Mouse (Mus musculus) heart, postnatal 4 days (tissue): ENCODE results near the gene Lonp2. TPM values are rescaled to one million over a fixed set of nuclear protein-coding genes. Genes with fewer than 3 reads are reported as not detected.
A peak's percentile ranks its signal among the peaks of the same experiment; 100 is the strongest.

Source experiments
- DNase-seq: peaks from one replicate; pipeline ENCODE4 v3.0.0; 2021
- total RNA-seq, 2 experiments: library from RNA; stranded (reverse); gene quantifications; 2 replicates each; pipeline ENCODE4 v1.2.3; 2021

The Lonp2 gene
- 10 to 100 TPM; 56.5 to 62.3 TPM for total RNA-seq

- peak; percentile 99 for DNase-seq
These were observed at the start of gene Lonp2 for GRCm38 (mm10) chr8:86623911-86624731. Lonp2 (plus strand) TSS chr8:86624043.

DNA sequence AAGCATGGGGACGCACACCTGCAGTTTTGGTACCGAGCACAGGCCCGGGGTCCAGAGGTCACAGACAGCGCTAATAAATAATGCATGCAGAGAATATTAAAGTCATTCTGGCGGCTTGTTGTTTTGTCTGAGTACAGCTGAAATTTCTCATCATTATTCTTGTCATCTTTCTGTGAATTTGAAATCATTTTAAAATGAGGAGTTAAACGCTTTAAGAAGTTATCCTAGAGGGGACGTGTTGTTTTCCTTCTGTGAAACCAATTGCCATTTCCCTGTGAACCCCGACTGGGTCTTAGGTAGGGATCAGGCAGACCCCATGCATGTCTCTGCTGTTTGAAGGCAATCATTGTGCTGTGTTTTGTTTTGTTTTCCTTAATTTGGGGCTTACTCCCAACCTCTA, 46.3 kb upstream of the Lonp2 start:
- no peak for DNase-seq

DNA sequence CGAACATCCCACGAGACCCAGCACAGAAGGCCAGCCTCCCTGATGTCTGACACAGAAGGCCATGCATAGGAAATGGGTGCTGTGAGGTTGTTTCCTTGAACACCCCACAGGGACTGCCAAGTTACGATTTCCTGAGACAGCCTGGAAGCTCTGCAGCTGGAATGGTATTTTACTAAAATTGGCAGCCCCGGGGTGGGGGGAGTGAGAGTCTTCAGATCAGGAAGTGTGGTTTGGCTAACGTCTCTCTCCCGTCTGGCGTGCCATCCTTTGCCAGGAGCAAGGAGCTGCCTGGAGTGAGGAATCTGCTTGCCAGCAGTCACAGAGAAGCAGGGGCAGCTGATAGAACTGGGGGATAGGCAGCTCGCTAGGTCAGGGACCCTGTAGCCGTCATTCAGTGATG, 45.8 kb upstream of the Lonp2 start:
- DNase-seq, result peak; percentile 39

GRCm38 (mm10) chr8:86578693-86579092, 45.1 kb upstream of the Lonp2 start:
- DNase-seq, result no peak

GRCm38 (mm10) chr8:86580458-86580857, 43.4 kb upstream of the Lonp2 start, which contains the start of gene Abcc12:
Abcc12 (minus strand) TSS chr8:86580686.
- no peak for DNase-seq

DNA sequence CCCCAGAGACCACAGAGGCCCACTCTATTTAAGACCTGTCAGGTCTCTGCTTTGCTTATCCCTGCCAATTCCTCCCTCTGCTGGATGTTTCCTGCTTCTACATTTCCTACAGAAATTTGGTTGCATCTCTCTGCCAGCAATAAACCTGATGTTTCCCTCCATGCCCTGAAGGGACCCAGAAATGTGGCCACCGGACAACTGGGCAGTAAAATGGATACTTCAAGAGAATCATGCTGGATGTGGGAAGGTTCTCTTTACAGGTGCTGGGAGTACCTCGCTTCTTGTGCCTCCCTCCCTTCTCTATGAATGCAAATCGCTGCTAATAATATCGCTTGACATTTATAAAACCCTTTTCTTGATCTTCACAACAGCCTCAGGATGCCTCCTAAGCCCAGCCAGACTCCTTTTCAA, 41.9 kb upstream of the Lonp2 start:
- DNase-seq, result no peak

GRCm38 (mm10) chr8:86585118-86585517, 38.7 kb upstream of the Lonp2 start:
- peak; percentile 88 for DNase-seq

- DNase-seq, result peak; percentile 81
These were observed 38.3 kb upstream of the Lonp2 start for GRCm38 (mm10) chr8:86585532-86585931.

DNA sequence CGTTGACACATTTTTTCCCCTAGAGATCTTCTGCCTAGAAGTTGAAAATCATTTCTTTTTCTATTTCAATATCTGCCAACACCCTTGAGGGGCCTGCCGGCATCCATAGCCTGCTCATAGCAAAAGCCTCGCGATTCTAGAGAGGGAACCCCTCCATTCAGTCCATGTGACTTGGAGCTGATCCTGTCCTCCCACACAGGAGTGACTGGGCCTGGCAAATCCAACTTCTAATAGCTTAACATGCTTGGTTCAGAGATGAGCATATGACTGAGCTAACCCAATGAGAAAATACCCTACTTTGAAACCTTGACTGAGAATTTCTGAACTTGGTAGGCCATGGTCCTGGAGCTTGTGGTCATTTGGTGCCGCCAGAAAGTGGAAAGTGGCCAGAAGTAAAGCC, 37.8 kb upstream of the Lonp2 start:
- DNase-seq, result no peak

DNA sequence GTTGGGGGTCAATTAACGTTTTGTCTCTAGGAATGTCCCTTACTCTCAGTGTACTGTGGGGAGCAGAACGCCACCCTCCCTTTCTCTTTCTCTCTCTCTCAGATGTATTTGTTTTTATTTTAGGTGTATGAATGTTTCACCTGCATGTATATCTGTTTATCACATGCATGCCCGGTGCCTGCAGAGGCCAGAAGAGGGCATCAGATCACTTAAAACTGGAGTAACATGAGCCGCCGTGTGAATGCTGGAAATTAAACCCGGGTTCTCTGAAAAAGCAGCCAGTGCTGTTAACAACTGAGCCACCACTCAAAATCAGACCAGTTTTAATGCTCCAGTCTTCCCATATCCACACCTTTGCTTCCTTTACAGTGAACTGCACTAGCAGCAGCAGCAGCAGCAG, 37.2 kb upstream of the Lonp2 start:
- no peak for DNase-seq

DNA sequence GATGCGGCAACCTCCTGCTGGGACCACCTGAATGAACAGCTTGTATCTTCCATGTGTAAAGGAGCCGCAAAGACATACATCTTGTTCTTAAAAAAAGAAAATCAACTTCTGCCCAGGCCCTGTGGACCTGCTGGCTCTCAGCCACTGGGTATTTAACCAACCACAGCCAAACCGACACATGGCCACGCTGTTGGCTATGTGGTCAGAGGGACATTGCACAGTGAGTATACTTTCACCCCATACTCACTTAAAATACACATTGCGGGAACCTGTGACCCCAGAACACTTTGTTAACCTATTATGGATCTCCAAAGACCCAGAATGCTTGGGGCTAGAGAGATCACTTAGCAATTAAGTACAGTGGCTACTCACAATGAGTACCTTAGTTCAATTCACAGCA, 35.5 kb upstream of the Lonp2 start:
- DNase-seq, result no peak

DNA sequence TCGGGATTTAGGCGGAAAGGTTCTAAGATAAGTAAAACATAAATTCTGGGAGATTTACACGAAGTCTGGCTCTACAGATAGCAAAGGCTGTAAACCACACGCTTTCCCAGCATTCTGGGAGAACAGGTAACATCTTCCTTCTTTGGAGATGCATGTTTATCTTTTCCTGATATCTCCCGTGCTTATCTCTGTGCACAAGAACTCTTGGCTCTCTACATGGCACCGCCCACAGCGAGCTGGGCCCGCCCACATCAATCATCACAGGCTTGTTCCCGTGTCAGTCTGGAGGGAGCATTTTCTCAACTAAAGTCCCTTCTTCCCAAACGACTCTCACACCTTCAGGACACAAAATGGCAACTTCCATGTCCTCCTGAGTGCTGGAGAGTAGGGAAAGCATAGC, 30.7 kb upstream of the Lonp2 start:
- no peak for DNase-seq

DNA sequence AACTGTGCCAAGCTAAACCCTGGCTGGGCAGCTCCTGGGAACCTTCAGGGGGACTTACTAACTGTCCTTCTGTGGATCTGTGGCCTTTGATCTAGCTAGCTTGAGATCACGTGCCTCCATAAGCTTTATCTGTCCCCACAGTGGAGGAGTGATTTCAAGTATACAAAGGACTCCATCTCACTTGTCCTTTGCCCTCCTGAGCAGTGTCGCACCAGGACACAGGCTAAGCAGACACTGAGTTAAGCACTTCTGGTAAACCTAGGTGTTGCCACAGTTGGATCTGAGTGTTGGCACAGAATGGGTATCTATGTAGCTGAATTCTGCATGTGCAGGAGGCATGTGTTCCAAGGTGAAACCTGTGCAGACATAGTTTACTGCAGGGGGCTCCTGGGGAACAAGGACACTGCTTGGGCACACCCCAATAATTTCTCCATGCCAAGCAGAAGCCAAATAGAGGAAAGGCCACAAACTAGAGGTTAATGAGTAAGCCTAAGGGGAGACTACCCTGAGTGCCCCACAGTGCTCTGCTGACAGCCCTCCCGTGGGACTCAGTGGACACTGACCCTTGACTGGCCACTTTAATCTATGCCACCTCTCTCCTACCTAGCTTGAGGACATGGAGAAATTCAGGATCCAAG, 29.6 kb upstream of the Lonp2 start:
- DNase-seq, result no peak

- DNase-seq, result no peak
These were observed 28.2 kb upstream of the Lonp2 start for GRCm38 (mm10) chr8:86595671-86596070.

GRCm38 (mm10) chr8:86597681-86598080, 26.2 kb upstream of the Lonp2 start:
- DNase-seq, result no peak

GRCm38 (mm10) chr8:86599299-86599698, 24.5 kb upstream of the Lonp2 start:
- no peak for DNase-seq

DNA sequence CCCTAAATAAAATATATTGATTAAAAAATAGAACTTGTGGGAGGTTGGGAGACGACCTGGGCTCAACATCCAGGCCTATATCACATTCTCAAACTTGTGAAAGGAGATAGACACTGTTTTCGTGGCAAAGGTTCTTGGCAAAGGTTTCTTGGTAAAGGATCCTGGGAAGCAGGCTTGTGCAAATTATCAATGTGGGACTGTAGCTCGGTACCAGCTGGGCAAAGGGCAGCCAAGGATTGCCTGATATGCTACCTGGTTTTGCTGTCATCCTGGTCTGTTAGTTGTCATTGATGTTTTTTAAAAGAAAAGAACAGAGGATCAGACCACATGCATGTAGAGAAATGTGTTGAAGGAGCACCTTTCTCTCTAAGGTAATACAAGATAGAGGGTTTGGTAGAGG, 23.5 kb upstream of the Lonp2 start:
- no peak for DNase-seq

GRCm38 (mm10) chr8:86603174-86603573, 20.7 kb upstream of the Lonp2 start:
- DNase-seq, result no peak

DNA sequence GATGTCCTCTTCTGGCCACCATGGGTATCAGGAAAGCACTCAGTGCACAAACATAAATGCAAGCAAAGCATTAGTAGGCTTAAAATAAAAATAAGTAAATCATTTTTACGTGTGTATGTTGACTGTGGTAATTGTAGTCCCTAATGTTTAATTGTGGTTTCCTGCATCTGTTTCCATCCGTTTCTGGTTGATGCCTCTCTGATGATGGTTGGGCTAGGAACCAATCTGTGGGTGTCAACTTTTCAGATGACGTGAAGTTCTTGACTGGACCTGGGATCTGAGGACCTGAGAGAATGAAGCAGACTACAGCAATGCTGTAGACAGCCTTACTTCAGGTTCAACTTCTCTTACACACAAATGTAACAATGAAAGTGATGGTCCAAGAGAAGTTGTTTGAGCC, 19.2 kb upstream of the Lonp2 start:
- DNase-seq, result no peak

DNA sequence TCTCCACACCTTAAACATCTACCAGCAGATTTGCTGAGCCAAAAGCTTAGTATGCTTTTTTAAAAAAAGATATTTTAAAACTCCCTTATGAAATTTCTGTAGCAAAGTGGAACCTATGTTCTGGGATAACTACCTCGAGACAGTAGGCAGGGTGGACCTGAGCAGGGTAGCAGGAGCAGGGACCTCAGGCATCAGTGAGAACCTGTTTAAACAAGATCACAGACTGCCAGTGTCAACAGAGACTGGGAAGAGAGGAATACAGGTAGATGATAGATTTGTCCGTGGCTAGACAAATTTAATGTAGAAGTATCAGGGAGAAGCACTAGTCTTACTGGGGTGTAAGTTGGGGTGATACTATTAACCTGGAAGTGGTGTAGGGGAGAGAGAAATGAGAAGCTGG, 10.0 kb upstream of the Lonp2 start:
- DNase-seq, result no peak

GRCm38 (mm10) chr8:86615095-86615769, 8.6 kb upstream of the Lonp2 start:
- DNase-seq, result no peak

- DNase-seq, result no peak
These were observed 6.0 kb upstream of the Lonp2 start for GRCm38 (mm10) chr8:86617759-86618387.

GRCm38 (mm10) chr8:86623551-86623910, 312 bp upstream of the Lonp2 start:
- no peak for DNase-seq
